Mouse (Mus musculus) heart, postnatal 0 days (tissue): ENCODE results near the gene Eya4. TPM values are rescaled to one million over a fixed set of nuclear protein-coding genes. Genes with fewer than 3 reads are reported as not detected.

Experiments
- ATAC-seq: fragments of 200-750 bp; cut with Nextera tagmentation; 2 replicates; pipeline ENCODE4 v1.8.0; 2017; ENCODE audit warnings: low read depth, moderate number of reproducible peaks, moderate library complexity; ENCODE audit not compliant: insufficient read depth
- DNase-seq: peaks from one replicate; pipeline ENCODE4 v3.0.0-alpha.2; 2016; ENCODE audit warnings: low spot score
- H3K27ac ChIP-seq: fragments of 300-500 bp; sonication (generic); 2 replicates; pipeline ENCODE4 v1.5.1; 2014; ENCODE audit warnings: low read depth, mild to moderate bottlenecking
- H3K27me3 ChIP-seq: fragments of 300-500 bp; sonication (generic); 2 replicates; pipeline ENCODE4 v1.6.1; 2014; ENCODE audit warnings: low read length, mixed read lengths; ENCODE audit not compliant: control insufficient read depth, insufficient read depth
- H3K36me3 ChIP-seq: fragments of 300-500 bp; sonication (generic); replicated peaks from 2 replicates; pipeline ENCODE4 v1.6.1; 2014; ENCODE audit warnings: low read length, mixed read lengths; ENCODE audit not compliant: control insufficient read depth, insufficient read depth
- H3K4me1 ChIP-seq: fragments of 300-500 bp; sonication (generic); 2 replicates; pipeline ENCODE4 v1.6.1; 2014; ENCODE audit warnings: antibody characterized with exemption; ENCODE audit not compliant: control insufficient read depth, insufficient read depth
- H3K4me2 ChIP-seq: fragments of 300-500 bp; sonication (generic); 2 replicates; pipeline ENCODE4 v1.6.1; 2014; ENCODE audit warnings: low read depth, mild to moderate bottlenecking, low read length, moderate library complexity
- H3K4me3 ChIP-seq: fragments of 300-500 bp; sonication (generic); 2 replicates; pipeline ENCODE4 v1.5.1; 2014; ENCODE audit warnings: low read depth, low read length
- H3K9ac ChIP-seq: fragments of 300-500 bp; sonication (generic); replicated peaks from 2 replicates; pipeline ENCODE4 v1.6.1; 2014; ENCODE audit warnings: low read depth, low read length, mixed read lengths
- H3K9me3 ChIP-seq: fragments of 300-500 bp; sonication (generic); replicated peaks from 2 replicates; pipeline ENCODE4 v1.6.1; 2016; ENCODE audit warnings: low read length; ENCODE audit not compliant: control insufficient read depth
- CTCF ChIP-seq: IDR thresholded peaks from 2 replicates; pipeline ENCODE4 v1.5.1; 2016; ENCODE audit warnings: antibody characterized with exemption, control low read depth, low read depth
- EP300 ChIP-seq: IDR thresholded peaks from 2 replicates; pipeline ENCODE4 v1.6.1; 2016; ENCODE audit warnings: antibody characterized with exemption, low read depth
- whole genome bisulfite sequencing: fragments of 180-500 bp; shearing (Covaris S2); extraction: QIAGEN DNeasy Blood & Tissue Kit; methylation state at CpG from one replicate; pipeline ENCODE4 v1.1.7; 2014; 5-methylcytosine and 5-hydroxymethylcytosine counted together
- polyA plus RNA-seq: library from polyadenylated mRNA; unstranded; fragments of >200 nt; fragmentation: Nextera tagmentation; extraction: Ambion mirVana; gene quantifications from 2 replicates; pipeline ENCODE4 v1.2.1, GENCODE M21; 2015
- total RNA-seq: library from RNA; depleted of rRNA; stranded (reverse); fragments of >200 nt; gene quantifications from 2 replicates; pipeline ENCODE4 v1.2.3, GENCODE M21; 2014; ENCODE audit warnings: low replicate concordance

Gene Eya4
- total and polyA plus RNA-seq, 2 experiments from 2014 or later: 0.19 to 0.57 TPM

DNA sequence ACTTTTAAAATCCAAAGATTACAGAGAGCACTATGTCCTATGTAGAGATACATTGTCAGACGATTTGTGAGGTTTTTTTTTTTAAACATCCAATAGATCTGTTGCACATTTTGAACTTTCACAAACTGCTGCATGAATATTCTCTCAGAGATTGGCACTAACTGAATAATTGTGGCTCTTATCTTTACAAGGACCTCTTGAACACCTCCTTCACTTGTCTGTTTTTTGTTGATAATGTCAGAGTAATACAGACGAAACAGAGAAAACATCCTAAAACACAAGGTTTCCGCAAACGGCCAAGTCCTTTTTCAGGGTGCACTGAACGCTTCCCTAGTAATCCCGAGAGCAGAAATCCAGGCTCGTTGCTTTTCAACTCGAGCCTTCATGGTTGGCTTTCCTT lies 234.5 kb downstream of the Eya4 start:
- Histone ChIP-seq H3K4me1 (no peaks in the 10 kb centered on the region), H3K4me2 (no peak overlapping the region), H3K27me3 (no peaks in the 10 kb centered on the region), H3K4me3 (no peak overlapping the region), H3K9ac (no peak overlapping the region), H3K36me3 (no peaks in the 10 kb centered on the region), H3K27ac (no peak overlapping the region), H3K9me3 (no peaks in the 10 kb centered on the region)
- no peak for ATAC-seq
- DNase-seq: no peak
- WGBS: 63% methylated on average over 8 of the region's 8 CpGs
- TF ChIP-seq EP300 (no peak), CTCF (no peak)

GRCm38 (mm10) chr10:23115321-23115720 lies 235.3 kb downstream of the Eya4 start:
- TF ChIP-seq CTCF (no peak), EP300 (no peak)
- WGBS: 66% methylated on average over 3 of the region's 3 CpGs
- H3K4me3 ChIP-seq: no peak overlapping the region
- H3K9ac ChIP-seq: no peak overlapping the region
- no peak overlapping the region for H3K27ac ChIP-seq
- no peak for DNase-seq
- no peak for ATAC-seq
- no peaks in the 10 kb centered on the region for H3K27me3 ChIP-seq
- H3K4me2 ChIP-seq: no peak overlapping the region
- no peaks in the 10 kb centered on the region for H3K9me3 ChIP-seq
- H3K4me1 ChIP-seq: no peaks in the 10 kb centered on the region
- H3K36me3 ChIP-seq: no peaks in the 10 kb centered on the region

DNA sequence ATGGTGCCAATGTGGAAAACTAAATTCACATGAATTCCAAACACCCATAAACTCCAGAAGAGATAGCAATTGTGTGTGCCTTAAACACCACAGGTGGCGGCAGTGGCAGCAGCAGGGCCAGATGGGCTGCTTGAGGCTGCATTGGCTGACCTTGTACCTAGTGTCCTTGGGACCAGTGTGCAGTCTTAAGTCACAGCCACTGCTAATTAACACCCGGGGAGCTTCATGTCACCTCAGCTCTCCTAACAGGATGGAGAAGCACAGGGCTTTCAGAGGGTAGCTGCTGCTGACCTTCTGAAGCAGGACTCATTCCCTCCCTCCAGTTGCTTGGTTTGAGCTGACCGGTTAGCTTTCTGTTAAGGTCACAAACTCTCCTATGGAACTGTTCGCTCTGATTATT lies 242.5 kb downstream of the Eya4 start:
- H3K36me3 ChIP-seq: no peaks in the 10 kb centered on the region
- DNase-seq: no peak
- no peak overlapping the region for H3K4me3 ChIP-seq
- H3K9me3 ChIP-seq: no peaks in the 10 kb centered on the region
- H3K4me2 ChIP-seq: no peak overlapping the region
- WGBS: 58% methylated on average over 4 of the region's 4 CpGs
- H3K27me3 ChIP-seq: no peaks in the 10 kb centered on the region
- no peak overlapping the region for H3K9ac ChIP-seq
- ATAC-seq: no peak
- H3K4me1 ChIP-seq: no peaks in the 10 kb centered on the region
- no peak for TF ChIP-seq CTCF
- TF ChIP-seq EP300: no peak
- no peak overlapping the region for H3K27ac ChIP-seq

DNA sequence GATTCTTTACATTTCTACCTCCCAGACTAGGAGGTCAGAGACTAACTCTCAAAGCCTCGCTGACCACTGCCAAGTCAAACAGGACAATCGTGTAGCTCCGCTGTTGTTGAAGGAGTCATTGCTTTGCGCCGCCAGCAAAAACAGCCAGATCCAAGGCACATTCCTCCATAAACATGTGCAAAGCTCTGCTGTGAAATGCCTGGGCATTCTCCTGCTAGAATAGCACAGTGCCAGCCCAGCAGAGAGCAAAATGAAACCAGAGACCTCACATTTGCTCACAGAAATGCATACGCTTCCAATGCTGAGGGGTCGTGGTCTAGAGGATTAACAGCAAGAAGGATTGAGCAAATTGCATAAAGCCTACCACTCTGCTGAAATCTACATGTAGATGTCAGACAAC lies 258.1 kb downstream of the Eya4 start:
- TF ChIP-seq EP300 (no peak), CTCF (no peak)
- no peak for ATAC-seq
- Histone ChIP-seq H3K36me3 (no peaks in the 10 kb centered on the region), H3K4me3 (no peak overlapping the region), H3K27ac (no peak overlapping the region), H3K9me3 (no peaks in the 10 kb centered on the region), H3K9ac (no peak overlapping the region), H3K27me3 (no peaks in the 10 kb centered on the region), H3K4me2 (no peak overlapping the region), H3K4me1 (no peaks in the 10 kb centered on the region)
- DNase-seq: no peak
- 72% methylated on average over 7 of the region's 7 CpGs for WGBS

DNA sequence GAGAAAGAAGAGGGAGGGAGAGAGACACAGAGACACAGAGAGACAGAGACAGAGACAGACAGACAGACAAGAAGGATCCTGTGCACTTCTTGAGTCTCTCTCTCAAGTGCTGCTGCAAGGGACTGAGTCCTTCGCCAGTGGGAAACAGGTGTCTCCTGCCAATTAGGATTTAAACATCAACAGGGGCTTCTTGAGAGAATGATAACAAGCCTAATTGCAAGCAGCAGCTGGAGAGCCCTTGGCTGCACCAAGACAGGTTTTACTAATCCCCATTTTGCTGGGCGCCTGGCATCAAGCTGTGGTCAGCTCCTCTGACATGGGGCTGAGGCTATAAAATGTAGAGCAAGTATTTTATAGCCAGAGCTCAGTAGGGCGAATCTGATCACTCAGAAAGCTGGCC lies 259.0 kb downstream of the Eya4 start:
- no peak for DNase-seq
- H3K9ac ChIP-seq: no peak overlapping the region
- no peak overlapping the region for H3K4me2 ChIP-seq
- H3K27ac ChIP-seq: no peak overlapping the region
- TF ChIP-seq CTCF: no peak
- TF ChIP-seq EP300: no peak
- no peaks in the 10 kb centered on the region for H3K9me3 ChIP-seq
- H3K4me3 ChIP-seq: no peak overlapping the region
- no peaks in the 10 kb centered on the region for H3K4me1 ChIP-seq
- no peaks in the 10 kb centered on the region for H3K27me3 ChIP-seq
- no peaks in the 10 kb centered on the region for H3K36me3 ChIP-seq
- no peak for ATAC-seq
- WGBS: 65% methylated on average over 3 of the region's 3 CpGs

DNA sequence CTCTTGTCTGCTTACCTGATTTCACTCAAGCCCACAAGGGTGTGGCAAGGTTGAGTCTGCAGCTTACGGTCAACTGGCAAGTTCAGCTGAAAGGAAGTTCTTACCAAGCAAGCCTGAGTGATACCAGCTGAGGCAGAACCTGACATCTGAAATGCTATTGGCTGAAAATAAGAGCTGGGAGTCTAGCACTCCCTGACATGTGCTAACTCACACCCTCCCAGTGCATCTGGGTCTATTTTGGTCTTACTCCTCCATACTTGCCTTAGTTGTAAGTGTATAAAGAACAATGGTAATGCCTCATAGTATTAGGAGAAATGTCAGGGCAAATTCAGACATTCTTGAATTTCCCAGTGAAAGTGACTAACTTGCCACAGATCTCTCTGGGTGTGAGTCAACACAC lies 260.3 kb downstream of the Eya4 start:
- 68% methylated on average over 1 of the region's 1 CpGs for WGBS
- no peak for ATAC-seq

More for the DNA sequence above, 260.3 kb downstream of the Eya4 start:
- Histone ChIP-seq H3K4me1 (no peaks in the 10 kb centered on the region), H3K4me3 (no peak overlapping the region), H3K36me3 (no peaks in the 10 kb centered on the region), H3K9me3 (no peaks in the 10 kb centered on the region), H3K27me3 (no peaks in the 10 kb centered on the region), H3K27ac (no peak overlapping the region), H3K4me2 (no peak overlapping the region), H3K9ac (no peak overlapping the region)
- no peak for TF ChIP-seq CTCF
- no peak for TF ChIP-seq EP300
- no peak for DNase-seq
